Mouse (Mus musculus) midbrain, embryonic 14.5 days (tissue): ENCODE results near the gene Sytl1. TPM values are rescaled to one million over a fixed set of nuclear protein-coding genes. Genes with fewer than 3 reads are reported as not detected.

Experiments
- ATAC-seq: fragments of 200-750 bp; cut with Nextera tagmentation; 2 replicates; pipeline ENCODE4 v1.8.0; 2017; ENCODE audit warnings: moderate number of reproducible peaks, moderate library complexity; ENCODE audit not compliant: low FRiP score, low TSS enrichment
- DNase-seq: peaks from one replicate; pipeline ENCODE4 v3.0.0-alpha.2; 2015
- H3K27ac ChIP-seq: fragments of 300-500 bp; sonication (generic); replicated peaks from 2 replicates; pipeline ENCODE4 v1.5.1; 2014; ENCODE audit warnings: mild to moderate bottlenecking, low read depth, low read length, moderate library complexity
- H3K27me3 ChIP-seq: fragments of 300-500 bp; sonication (generic); 2 replicates; pipeline ENCODE4 v1.6.1; 2014; ENCODE audit warnings: low read length, control low read depth, mixed read lengths; ENCODE audit not compliant: control insufficient read depth, insufficient read depth
- H3K36me3 ChIP-seq: fragments of 300-500 bp; sonication (generic); 2 replicates; pipeline ENCODE4 v1.6.1; 2014; ENCODE audit warnings: low read length, control low read depth; ENCODE audit not compliant: control insufficient read depth, insufficient read depth
- H3K4me1 ChIP-seq: fragments of 300-500 bp; sonication (generic); 2 replicates; pipeline ENCODE4 v1.6.1; 2014; ENCODE audit warnings: mild to moderate bottlenecking, antibody characterized with exemption, low read length, control low read depth; ENCODE audit not compliant: control insufficient read depth, insufficient read depth
- H3K4me2 ChIP-seq: fragments of 300-500 bp; sonication (generic); 2 replicates; pipeline ENCODE4 v1.6.1; 2014; ENCODE audit warnings: mild to moderate bottlenecking, low read length, moderate library complexity
- H3K4me3 ChIP-seq: fragments of 300-500 bp; sonication (generic); replicated peaks from 2 replicates; pipeline ENCODE4 v1.5.1; 2014; ENCODE audit warnings: low read depth, low read length
- H3K9ac ChIP-seq: fragments of 300-500 bp; sonication (generic); replicated peaks from 2 replicates; pipeline ENCODE4 v1.6.1; 2014; ENCODE audit warnings: mild to moderate bottlenecking, low read length, moderate library complexity
- H3K9me3 ChIP-seq: fragments of 300-500 bp; sonication (generic); 2 replicates; pipeline ENCODE4 v1.6.1; 2016; ENCODE audit warnings: low read length, control low read depth, mixed read lengths; ENCODE audit not compliant: control insufficient read depth
- WGBS: fragments of 180-500 bp; shearing (Covaris S2); extraction: QIAGEN DNeasy Blood & Tissue Kit; methylation state at CpG from one replicate; pipeline ENCODE4 v1.1.7; 2014; 5-methylcytosine and 5-hydroxymethylcytosine counted together
- polyA plus RNA-seq: library from polyadenylated mRNA; unstranded; fragments of >200 nt; fragmentation: Nextera tagmentation; extraction: Ambion mirVana; gene quantifications from 2 replicates; pipeline ENCODE4 v1.2.1, GENCODE M21; 2014

Gene Sytl1
- polyA plus RNA-seq, 1 experiment from 2014 or later, result 0.25 TPM

DNA sequence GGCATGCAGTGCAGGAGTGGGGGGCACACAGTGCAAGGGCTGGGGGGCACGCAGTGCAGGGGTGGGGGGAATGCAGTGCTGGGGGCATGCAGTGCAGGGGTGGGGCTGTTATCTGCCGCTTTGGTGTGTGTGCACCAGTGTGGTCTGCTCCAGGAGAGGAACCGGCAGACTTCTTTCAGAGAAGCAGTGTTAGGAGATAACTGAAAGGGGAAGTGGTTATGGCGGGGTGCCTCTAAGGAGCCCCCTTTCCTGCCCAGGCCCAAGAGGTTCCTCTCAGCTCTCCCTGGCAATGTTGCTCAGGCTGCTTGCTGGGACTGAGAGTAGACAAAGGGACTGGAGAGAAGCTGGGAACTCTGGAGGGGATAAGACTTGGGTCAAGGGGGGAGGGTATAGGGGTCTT lies 25.0 kb downstream of the Sytl1 start:
- Histone ChIP-seq H3K4me2 (no peak overlapping the region), H3K27me3 (peaks cover 32% of the 10 kb centered on the region), H3K9ac (no peak overlapping the region), H3K27ac (no peak overlapping the region), H3K4me3 (no peak overlapping the region), H3K36me3 (no peaks in the 10 kb centered on the region), H3K9me3 (no peaks in the 10 kb centered on the region), H3K4me1 (no peaks in the 10 kb centered on the region)
- no peak for DNase-seq
- 77% methylated on average over 4 of the region's 4 CpGs for WGBS
- ATAC-seq, result no peak

DNA sequence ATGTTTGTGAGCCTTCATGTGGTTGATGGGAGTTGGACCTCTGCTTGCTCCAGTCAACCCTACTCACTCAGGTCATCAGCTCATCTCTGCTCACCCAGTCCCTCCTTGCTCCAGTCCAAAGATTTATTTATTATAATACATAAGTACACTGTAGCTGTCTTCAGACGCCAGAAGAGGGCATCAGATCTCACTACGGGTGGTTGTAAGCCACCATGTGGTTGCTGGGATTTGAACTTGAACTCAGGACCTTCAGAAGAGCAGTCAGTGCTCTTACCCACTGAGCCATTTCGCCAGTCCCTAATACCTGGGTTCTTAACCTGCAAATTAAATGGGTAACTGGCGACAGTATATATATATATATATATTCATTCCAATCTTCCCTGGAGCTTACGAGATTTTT lies 27.5 kb downstream of the Sytl1 start:
- Histone ChIP-seq H3K9me3 (no peaks in the 10 kb centered on the region), H3K4me2 (no peak overlapping the region), H3K4me3 (no peak overlapping the region), H3K9ac (no peak overlapping the region), H3K4me1 (no peaks in the 10 kb centered on the region), H3K36me3 (no peaks in the 10 kb centered on the region), H3K27me3 (peaks cover 7% of the 10 kb centered on the region), H3K27ac (no peak overlapping the region)
- no peak for ATAC-seq
- DNase-seq, result no peak
- WGBS, result 76% methylated on average over 5 of the region's 5 CpGs

DNA sequence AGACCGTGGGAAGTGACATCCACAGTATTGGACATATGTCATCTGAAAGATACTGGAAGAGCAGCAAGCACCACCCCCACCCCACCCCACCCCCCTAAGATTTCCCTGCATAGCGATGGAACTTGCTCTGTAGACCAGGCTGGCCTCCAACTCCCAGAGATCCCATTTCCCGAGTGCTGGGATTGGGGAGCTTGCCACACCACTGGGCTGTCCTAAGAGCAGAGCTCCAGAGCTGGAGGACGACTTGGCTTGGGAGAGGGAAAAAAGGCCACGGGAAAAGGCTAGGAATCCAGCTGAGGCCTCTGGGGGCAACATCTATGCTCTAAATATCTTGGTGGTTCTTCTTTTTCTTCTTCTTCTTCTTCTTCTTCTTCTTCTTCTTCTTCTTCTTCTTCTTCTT lies 28.1 kb downstream of the Sytl1 start:
- no peaks in the 10 kb centered on the region for H3K9me3 ChIP-seq
- H3K36me3 ChIP-seq, result no peaks in the 10 kb centered on the region
- no peak overlapping the region for H3K4me2 ChIP-seq
- DNase-seq (no peak), ATAC-seq (no peak)
- no peak overlapping the region for H3K9ac ChIP-seq
- WGBS, result 73% methylated on average over 5 of the region's 5 CpGs
- H3K4me3 ChIP-seq, result no peak overlapping the region
- H3K27me3 ChIP-seq, result peaks cover 1% of the 10 kb centered on the region; the same call in 1 of the 2 replicates
- no peak overlapping the region for H3K27ac ChIP-seq
- no peaks in the 10 kb centered on the region for H3K4me1 ChIP-seq

DNA sequence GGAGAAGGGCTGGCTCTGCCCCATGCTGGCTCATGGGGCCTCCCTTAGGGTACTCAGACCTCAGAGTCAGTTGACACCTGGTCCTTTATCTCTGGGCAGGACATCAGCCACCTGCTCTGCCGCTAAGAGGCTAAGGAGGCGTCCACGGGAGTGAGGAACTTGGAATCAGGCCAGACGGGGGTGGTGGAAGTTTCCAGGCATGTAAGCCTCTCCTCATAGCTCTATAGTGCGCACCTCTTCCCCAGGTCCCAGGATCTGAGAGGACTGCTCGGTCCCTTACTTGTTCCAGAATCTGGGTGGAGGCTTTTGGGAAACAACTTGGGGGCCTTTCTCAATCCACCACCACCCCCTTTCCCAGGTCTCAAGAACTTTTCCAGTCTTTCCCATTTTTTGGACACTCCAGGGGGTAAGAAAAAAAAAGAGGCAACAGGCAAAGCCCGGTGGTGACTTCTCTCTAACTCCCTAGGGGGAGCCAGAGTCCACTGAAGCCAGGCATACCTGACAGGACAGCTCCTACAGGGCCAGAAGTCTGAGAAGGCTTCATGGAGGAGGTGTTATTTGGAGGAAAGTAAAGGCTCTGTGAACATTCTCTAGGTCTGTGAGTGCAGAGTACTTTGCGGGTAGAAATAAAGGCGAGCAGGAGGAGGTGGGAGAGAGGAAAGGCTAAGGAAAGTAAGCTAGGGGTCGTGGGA lies 29.5 kb downstream of the Sytl1 start:
- ATAC-seq, result no peak
- 42% methylated on average over 10 of the region's 10 CpGs for WGBS

DNA sequence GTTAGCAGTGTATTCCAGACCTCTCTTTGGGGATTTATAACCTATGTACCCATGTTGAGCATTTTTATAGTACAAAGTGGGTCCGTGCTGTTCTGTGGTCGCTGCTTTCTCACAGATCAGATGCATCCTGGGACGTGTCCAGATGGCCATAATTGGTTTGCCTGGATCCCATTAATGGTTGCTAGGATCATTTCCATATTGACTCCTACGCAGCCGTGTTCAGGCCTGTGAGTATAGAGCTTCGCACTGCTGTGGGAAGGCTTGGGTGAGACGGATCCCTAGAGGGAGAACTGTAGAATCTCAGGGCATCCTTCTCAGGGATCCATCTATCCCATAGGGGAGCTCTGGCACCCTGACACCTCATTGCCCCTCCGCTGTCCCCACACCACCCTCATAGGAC lies 33.3 kb downstream of the Sytl1 start:
- Histone ChIP-seq H3K36me3 (no peaks in the 10 kb centered on the region), H3K27ac (no peak overlapping the region), H3K4me3 (no peak overlapping the region), H3K9ac (no peak overlapping the region), H3K4me1 (no peaks in the 10 kb centered on the region), H3K4me2 (no peak overlapping the region), H3K27me3 (no peaks in the 10 kb centered on the region), H3K9me3 (no peaks in the 10 kb centered on the region)
- 58% methylated on average over 8 of the region's 8 CpGs for WGBS
- no peak for DNase-seq
- no peak for ATAC-seq

More for the DNA sequence above, 29.5 kb downstream of the Sytl1 start:
- no peak overlapping the region for H3K4me3 ChIP-seq
- no peaks in the 10 kb centered on the region for H3K4me1 ChIP-seq
- H3K27me3 ChIP-seq, result no peaks in the 10 kb centered on the region
- H3K36me3 ChIP-seq, result no peaks in the 10 kb centered on the region
- peak; percentile 27 for DNase-seq
- no peak overlapping the region for H3K4me2 ChIP-seq
- no peak overlapping the region for H3K9ac ChIP-seq
- H3K27ac ChIP-seq, result no peak overlapping the region
- no peaks in the 10 kb centered on the region for H3K9me3 ChIP-seq

DNA sequence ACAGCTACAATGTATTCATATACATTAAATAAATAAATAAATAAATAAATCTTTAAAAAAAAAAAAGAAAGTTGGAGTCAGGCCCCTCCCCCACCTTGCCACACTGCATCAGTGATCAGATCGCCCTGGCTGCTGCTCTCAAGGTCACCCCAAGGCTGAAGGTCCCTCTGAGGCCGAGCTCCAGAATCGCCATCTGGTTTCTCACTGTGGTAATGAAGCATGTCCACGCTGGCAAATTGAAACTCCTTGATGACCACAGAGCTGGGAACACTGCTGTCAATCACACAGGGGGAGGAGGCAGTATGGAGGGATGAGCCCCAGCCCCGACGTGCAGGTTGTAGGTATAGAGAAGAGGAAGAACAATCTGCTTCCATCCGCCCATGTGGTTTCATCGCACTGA lies 35.3 kb downstream of the Sytl1 start:
- Histone ChIP-seq H3K9me3 (no peaks in the 10 kb centered on the region), H3K27ac (no peak overlapping the region), H3K4me1 (no peaks in the 10 kb centered on the region), H3K4me2 (no peak overlapping the region), H3K27me3 (no peaks in the 10 kb centered on the region), H3K4me3 (no peak overlapping the region), H3K36me3 (no peaks in the 10 kb centered on the region), H3K9ac (no peak overlapping the region)
- WGBS, result 47% methylated on average over 8 of the region's 8 CpGs
- DNase-seq, result no peak
- no peak for ATAC-seq

DNA sequence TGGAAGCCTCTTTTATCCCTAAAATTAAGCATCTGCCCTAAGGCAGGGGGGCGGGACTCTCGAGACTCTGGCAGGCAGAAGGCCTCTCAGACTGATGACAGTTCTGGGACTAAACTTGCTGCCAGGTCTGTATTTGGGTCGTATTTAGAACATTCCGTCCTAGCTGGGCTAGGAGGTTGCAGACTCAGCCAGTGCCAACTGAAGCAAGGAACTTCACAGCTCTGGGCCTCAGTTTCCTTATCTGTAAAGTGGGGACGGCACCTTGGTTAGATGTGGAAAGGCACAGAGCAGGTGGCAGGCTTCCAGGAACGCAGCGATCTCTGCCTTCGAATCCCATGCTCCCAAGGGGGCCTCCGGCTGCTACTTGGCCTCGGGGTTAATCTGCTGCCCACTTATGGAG lies 36.8 kb downstream of the Sytl1 start:
- Histone ChIP-seq H3K4me2 (no peak overlapping the region), H3K4me3 (no peak overlapping the region), H3K27ac (no peak overlapping the region), H3K9ac (no peak overlapping the region), H3K4me1 (no peaks in the 10 kb centered on the region), H3K9me3 (no peaks in the 10 kb centered on the region), H3K36me3 (no peaks in the 10 kb centered on the region), H3K27me3 (0 out of 2 replicates have a peak, but pooled peaks cover 5% of the 10 kb centered on the region)
- no peak for DNase-seq
- no peak for ATAC-seq
- WGBS, result 65% methylated on average over 10 of the region's 10 CpGs

DNA sequence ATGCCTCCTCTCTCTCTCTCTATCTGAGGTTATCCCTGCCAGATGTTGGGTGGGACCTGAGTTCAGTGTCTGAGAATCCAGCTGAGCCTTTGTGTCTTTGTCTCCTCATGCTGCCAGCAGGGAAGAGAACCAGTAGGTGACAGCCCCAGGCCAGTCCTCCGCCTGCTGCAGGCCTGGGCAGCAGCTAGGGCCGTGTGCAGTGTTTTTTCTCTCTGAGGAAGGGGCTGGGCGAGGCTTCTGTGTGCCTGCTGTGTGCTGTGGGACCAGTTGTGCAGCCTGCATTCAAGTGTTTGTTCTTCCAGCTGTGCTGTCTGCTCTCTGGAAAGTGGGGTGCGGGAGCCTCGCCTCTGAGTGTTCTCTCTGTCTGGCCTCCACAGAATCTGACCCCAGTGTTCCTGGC lies 39.0 kb downstream of the Sytl1 start:
- Histone ChIP-seq H3K36me3 (no peaks in the 10 kb centered on the region), H3K4me2 (no peak overlapping the region), H3K27me3 (peaks cover 8% of the 10 kb centered on the region; the same call in 1 of the 2 replicates), H3K4me3 (no peak overlapping the region), H3K9ac (no peak overlapping the region; the same call in 1 of the 2 replicates), H3K4me1 (peaks cover 4% of the 10 kb centered on the region; the same call in 1 of the 2 replicates), H3K27ac (no peak overlapping the region), H3K9me3 (no peaks in the 10 kb centered on the region)
- 50% methylated on average over 5 of the region's 5 CpGs for WGBS
- ATAC-seq, result no peak
- DNase-seq, result no peak

DNA sequence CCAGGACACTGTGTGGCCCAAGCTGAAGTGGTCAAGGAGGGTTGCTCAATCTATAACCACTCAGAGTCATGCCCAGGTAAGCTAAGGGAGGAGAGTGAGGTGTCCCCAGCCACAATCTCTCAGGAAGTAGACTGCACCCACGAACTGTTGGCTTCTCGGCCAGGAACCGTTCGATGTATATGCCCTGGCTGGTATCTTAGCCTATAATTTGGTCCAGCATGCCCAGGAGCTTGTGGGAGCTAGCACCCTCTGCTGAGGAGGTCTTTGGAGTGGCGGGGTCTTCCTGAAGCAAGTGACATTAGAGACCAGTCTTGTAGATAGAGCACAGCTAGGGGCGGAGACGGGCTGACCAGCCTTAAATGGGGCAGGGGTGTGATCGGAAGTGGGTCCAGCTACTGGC lies 41.2 kb downstream of the Sytl1 start:
- Histone ChIP-seq H3K27ac (no peak overlapping the region), H3K4me1 (peaks cover 4% of the 10 kb centered on the region; the same call in 1 of the 2 replicates), H3K9me3 (no peaks in the 10 kb centered on the region), H3K27me3 (peaks cover 8% of the 10 kb centered on the region; the same call in 1 of the 2 replicates), H3K36me3 (no peaks in the 10 kb centered on the region), H3K4me3 (no peak overlapping the region), H3K4me2 (no peak overlapping the region), H3K9ac (no peak overlapping the region)
- 86% methylated on average over 8 of the region's 8 CpGs for WGBS
- DNase-seq (no peak), ATAC-seq (no peak)
